Mouse (Mus musculus) cerebellum, adult 9-11 months (tissue): ENCODE measurements around the gene Fto.

ENCODE experiments used
- DNase-seq: peaks from one replicate; pipeline ENCODE4 v3.0.0; 2022

The Fto gene

GRCm38 (mm10) chr8:91532671-91533436, 219.5 kb downstream of the Fto start:
- no peak for DNase-seq

GRCm38 (mm10) chr8:91534752-91535151, 221.4 kb downstream of the Fto start:
- DNase-seq = no peak

GRCm38 (mm10) chr8:91538109-91538508, 224.8 kb downstream of the Fto start:
- DNase-seq = no peak

GRCm38 (mm10) chr8:91538892-91539291, 225.6 kb downstream of the Fto start:
- no peak for DNase-seq

GRCm38 (mm10) chr8:91539586-91539985, 226.3 kb downstream of the Fto start:
- DNase-seq = no peak

- no peak for DNase-seq
Measured at GRCm38 (mm10) chr8:91541229-91541628, 227.9 kb downstream of the Fto start.

GRCm38 (mm10) chr8:91545561-91545960, 232.2 kb downstream of the Fto start:
- no peak for DNase-seq

GRCm38 (mm10) chr8:91546599-91546998, 233.3 kb downstream of the Fto start:
- DNase-seq = no peak

GRCm38 (mm10) chr8:91550131-91550530, 236.8 kb downstream of the Fto start:
- no peak for DNase-seq

GRCm38 (mm10) chr8:91551166-91551765, 237.9 kb downstream of the Fto start:
- peak; percentile 47 for DNase-seq

GRCm38 (mm10) chr8:91551775-91552538, 238.6 kb downstream of the Fto start:
- DNase-seq = peak; percentile 91

- no peak for DNase-seq
Measured at GRCm38 (mm10) chr8:91552635-91553034, 239.3 kb downstream of the Fto start.

- no peak for DNase-seq
Measured at GRCm38 (mm10) chr8:91553387-91553786, 240.1 kb downstream of the Fto start.

GRCm38 (mm10) chr8:91557041-91557587, 243.8 kb downstream of the Fto start:
- no peak for DNase-seq

- peak; percentile 76 for DNase-seq
Measured at GRCm38 (mm10) chr8:91558408-91558807, 245.1 kb downstream of the Fto start.

- DNase-seq = no peak
Measured at GRCm38 (mm10) chr8:91560017-91560591, 246.8 kb downstream of the Fto start.

GRCm38 (mm10) chr8:91561241-91561640, 247.9 kb downstream of the Fto start:
- DNase-seq = no peak

GRCm38 (mm10) chr8:91562600-91562999, 249.3 kb downstream of the Fto start:
- DNase-seq = no peak

- peak; percentile 54 for DNase-seq
Measured at GRCm38 (mm10) chr8:91563326-91563725, 250.0 kb downstream of the Fto start.

- DNase-seq = no peak
Measured at GRCm38 (mm10) chr8:91565869-91566502, 252.7 kb downstream of the Fto start.

GRCm38 (mm10) chr8:91566503-91566869, 253.2 kb downstream of the Fto start:
- no peak for DNase-seq

- no peak for DNase-seq
Measured at GRCm38 (mm10) chr8:91569874-91570273, 256.5 kb downstream of the Fto start.

GRCm38 (mm10) chr8:91570809-91571208, 257.5 kb downstream of the Fto start:
- no peak for DNase-seq
